Mouse (Mus musculus) forebrain, postnatal 0 days (tissue): Measurements from ENCODE around the gene Snap25. TPM values are rescaled to one million over a fixed set of nuclear protein-coding genes. Genes with fewer than 3 reads are reported as not detected.

Experiments used
- ATAC-seq: fragments of 200-750 bp; cut with Nextera tagmentation; 2 replicates; pipeline ENCODE4 v1.8.0; 2017; ENCODE audit warnings: mild to moderate bottlenecking, moderate library complexity
- DNase-seq: peaks from one replicate; pipeline ENCODE4 v3.0.0-alpha.2; 2015
- H3K27ac ChIP-seq: fragments of 300-500 bp; sonication (generic); 2 replicates; pipeline ENCODE4 v1.5.1; 2014; ENCODE audit warnings: low read depth, mild to moderate bottlenecking, antibody characterized with exemption, low read length, moderate library complexity, mixed read lengths
- H3K27me3 ChIP-seq: fragments of 300-500 bp; sonication (generic); 2 replicates; pipeline ENCODE4 v1.6.1; 2014; ENCODE audit warnings: mild to moderate bottlenecking, low read length, mixed read lengths; ENCODE audit not compliant: insufficient read depth
- H3K36me3 ChIP-seq: fragments of 300-500 bp; sonication (generic); 2 replicates; pipeline ENCODE4 v1.6.1; 2014; ENCODE audit warnings: mild to moderate bottlenecking, moderate library complexity; ENCODE audit not compliant: insufficient read depth
- H3K4me1 ChIP-seq: fragments of 300-500 bp; sonication (generic); 2 replicates; pipeline ENCODE4 v1.6.1; 2014; ENCODE audit warnings: antibody characterized with exemption; ENCODE audit not compliant: insufficient read depth
- H3K4me2 ChIP-seq: fragments of 300-500 bp; sonication (generic); 2 replicates; pipeline ENCODE4 v1.6.1; 2014; ENCODE audit warnings: low read depth, mild to moderate bottlenecking, moderate library complexity
- H3K4me3 ChIP-seq: fragments of 300-500 bp; sonication (generic); 2 replicates; pipeline ENCODE4 v1.5.1; 2014; ENCODE audit warnings: low read depth, low read length, mixed read lengths
- H3K9ac ChIP-seq: fragments of 300-500 bp; sonication (generic); 2 replicates; pipeline ENCODE4 v1.6.1; 2014; ENCODE audit warnings: mild to moderate bottlenecking
- H3K9me3 ChIP-seq: fragments of 300-500 bp; sonication (generic); 2 replicates; pipeline ENCODE4 v1.6.1; 2016; ENCODE audit warnings: low read length
- CTCF ChIP-seq: sonication (generic); IDR thresholded peaks from 2 replicates; pipeline ENCODE4 v1.5.1; 2016; ENCODE audit warnings: antibody characterized with exemption, control low read depth, low read depth
- WGBS: fragments of 180-500 bp; shearing (Covaris S2); extraction: QIAGEN DNeasy Blood & Tissue Kit; methylation state at CpG from one replicate; pipeline ENCODE4 v1.1.7; 2014; 5-methylcytosine and 5-hydroxymethylcytosine counted together
- polyA plus RNA-seq: library from polyadenylated mRNA; unstranded; fragments of >200 nt; fragmentation: Nextera tagmentation; extraction: Ambion mirVana; gene quantifications from 2 replicates; pipeline ENCODE4 v1.2.1, GENCODE M21; 2015
- total RNA-seq: library from RNA; depleted of rRNA; stranded (reverse); fragments of >200 nt; gene quantifications from 2 replicates; pipeline ENCODE4 v1.2.3, GENCODE M21; 2014

Snap25 gene
- total and polyA plus RNA-seq, 2 experiments from 2014 or later, result 244 to 278 TPM

- Histone ChIP-seq H3K27ac (no peak overlapping the region), H3K4me1 (peaks cover 7% of the 10 kb centered on the region; the same call in 1 of the 2 replicates), H3K9ac (no peak overlapping the region), H3K9me3 (no peaks in the 10 kb centered on the region), H3K4me2 (no peak overlapping the region), H3K4me3 (no peak overlapping the region), H3K27me3 (no peaks in the 10 kb centered on the region), H3K36me3 (no peaks in the 10 kb centered on the region)
- ATAC-seq, result no peak
- DNase-seq, result peak; percentile 48
- TF ChIP-seq CTCF, result no peak
- WGBS, result 63% methylated on average over 8 of the region's 8 CpGs
Observed at GRCm38 (mm10) chr2:136676918-136677445, 36.3 kb upstream of the Snap25 start.

DNA sequence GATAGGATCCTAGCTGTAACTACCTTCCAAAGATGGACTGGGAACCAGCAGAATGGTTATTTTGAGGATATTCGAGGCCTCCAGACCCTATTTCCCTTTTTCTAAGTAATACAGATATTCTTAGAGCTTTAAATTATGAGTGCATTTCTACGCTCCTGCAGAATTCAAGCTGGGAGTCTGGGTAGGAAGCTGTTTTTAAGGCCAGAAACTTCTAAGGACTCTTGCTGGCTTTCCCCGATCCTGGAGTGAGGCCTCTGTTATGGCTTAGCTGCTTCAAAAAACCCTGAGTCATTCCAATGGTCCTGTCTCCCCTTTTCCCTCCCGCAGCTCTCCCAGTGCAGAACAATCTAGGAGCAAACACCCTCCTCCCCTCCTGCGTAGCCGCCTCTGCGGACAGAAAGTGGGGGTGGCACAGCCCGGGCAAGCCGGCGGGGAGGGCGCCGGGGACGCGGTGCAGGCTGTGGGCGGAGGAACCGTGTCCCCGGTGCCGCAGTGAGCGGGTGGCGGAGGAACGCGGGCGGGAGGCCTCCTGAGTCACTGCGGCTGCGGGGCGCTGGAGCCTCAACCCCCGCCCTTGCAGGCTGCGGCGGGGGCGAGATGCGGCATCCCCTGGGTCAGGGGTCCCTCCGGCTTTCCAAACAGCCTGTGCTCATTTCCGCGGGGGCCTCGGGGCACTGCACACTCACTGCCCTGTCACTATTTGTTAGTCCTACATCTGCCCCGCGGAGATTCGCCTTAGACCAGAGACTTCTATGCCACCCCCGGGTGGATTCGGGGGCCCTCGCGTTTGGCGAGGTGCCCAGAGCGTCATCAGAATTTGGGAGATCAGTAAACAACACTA, 34.7 kb upstream of the Snap25 start:
- no peaks in the 10 kb centered on the region for H3K36me3 ChIP-seq
- peaks cover 7% of the 10 kb centered on the region; the same call in 1 of the 2 replicates for H3K4me1 ChIP-seq
- DNase-seq (peak; percentile 67), ATAC-seq (peak; percentile 80)
- H3K4me3 ChIP-seq, result peak overlapping the region; percentile 52
- WGBS, result 2% methylated on average over 43 of the region's 44 CpGs
- H3K27ac ChIP-seq, result peak overlapping the region; percentile 42
- peak overlapping the region; percentile 69 for H3K9ac ChIP-seq
- no peaks in the 10 kb centered on the region for H3K9me3 ChIP-seq
- H3K27me3 ChIP-seq, result no peaks in the 10 kb centered on the region
- no peak for TF ChIP-seq CTCF
- peak overlapping the region; percentile 97 for H3K4me2 ChIP-seq

- Histone ChIP-seq H3K36me3 (no peaks in the 10 kb centered on the region), H3K9me3 (no peaks in the 10 kb centered on the region), H3K4me2 (peak overlapping the region; percentile 97), H3K27ac (peak overlapping the region; percentile 54; the same call in 1 of the 2 replicates), H3K4me3 (peak overlapping the region; percentile 52), H3K27me3 (no peaks in the 10 kb centered on the region), H3K9ac (peak overlapping the region; percentile 69), H3K4me1 (peaks cover 7% of the 10 kb centered on the region; the same call in 1 of the 2 replicates)
- peak; percentile 84 for ATAC-seq
- TF ChIP-seq CTCF, result no peak
- DNase-seq, result peak; percentile 70
- WGBS, result 2% methylated on average over 24 of the region's 24 CpGs
Observed at GRCm38 (mm10) chr2:136679280-136680221, 33.7 kb upstream of the Snap25 start.

- H3K27ac ChIP-seq, result no peak overlapping the region
- H3K9me3 ChIP-seq, result no peaks in the 10 kb centered on the region
- no peaks in the 10 kb centered on the region for H3K27me3 ChIP-seq
- no peak overlapping the region for H3K4me2 ChIP-seq
- H3K4me3 ChIP-seq, result no peak overlapping the region
- no peak for TF ChIP-seq CTCF
- DNase-seq (no peak), ATAC-seq (no peak)
- no peak overlapping the region for H3K9ac ChIP-seq
- peaks cover 5% of the 10 kb centered on the region; the same call in 1 of the 2 replicates for H3K4me1 ChIP-seq
- WGBS, result 58% methylated on average over 11 of the region's 11 CpGs
- H3K36me3 ChIP-seq, result no peaks in the 10 kb centered on the region
Observed at GRCm38 (mm10) chr2:136682146-136682860, 30.9 kb upstream of the Snap25 start.

- Histone ChIP-seq H3K36me3 (no peaks in the 10 kb centered on the region), H3K9me3 (no peaks in the 10 kb centered on the region), H3K27me3 (no peaks in the 10 kb centered on the region), H3K27ac (no peak overlapping the region), H3K4me1 (no peaks in the 10 kb centered on the region), H3K9ac (no peak overlapping the region), H3K4me2 (no peak overlapping the region), H3K4me3 (no peak overlapping the region)
- 21% methylated on average over 3 of the region's 3 CpGs for WGBS
- peak; percentile 30 for DNase-seq
- no peak for ATAC-seq
- TF ChIP-seq CTCF, result no peak
Observed at GRCm38 (mm10) chr2:136686195-136686594, 27.1 kb upstream of the Snap25 start.

DNA sequence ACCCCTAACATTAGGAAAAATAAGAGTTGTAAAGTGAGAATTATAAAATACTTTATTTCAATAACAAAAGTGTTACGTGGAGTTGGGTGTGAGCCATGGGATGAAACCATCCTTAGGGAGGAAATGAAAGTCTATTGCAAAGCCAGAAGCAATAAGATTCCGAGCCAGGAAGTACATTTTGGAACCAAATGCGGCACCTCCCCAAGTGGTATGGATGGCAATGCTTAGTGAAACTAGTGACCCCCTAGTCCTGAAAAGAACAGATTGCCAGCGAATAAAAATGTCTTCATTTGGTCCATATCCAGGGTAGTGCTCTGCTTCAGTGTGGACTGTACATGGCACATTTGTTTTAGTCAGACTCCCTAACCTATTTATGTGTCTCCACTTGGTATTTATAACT, 25.9 kb upstream of the Snap25 start:
- no peak for TF ChIP-seq CTCF
- Histone ChIP-seq H3K36me3 (no peaks in the 10 kb centered on the region), H3K27me3 (no peaks in the 10 kb centered on the region), H3K27ac (no peak overlapping the region), H3K4me3 (no peak overlapping the region), H3K9me3 (no peaks in the 10 kb centered on the region), H3K9ac (no peak overlapping the region), H3K4me1 (no peaks in the 10 kb centered on the region), H3K4me2 (no peak overlapping the region)
- no peak for ATAC-seq
- no peak for DNase-seq
- WGBS, result 89% methylated on average over 4 of the region's 4 CpGs
